Mouse (Mus musculus) midbrain, postnatal 0 days (tissue): ENCODE results near the gene Atp11a. TPM values are rescaled to one million over a fixed set of nuclear protein-coding genes. Genes with fewer than 3 reads are reported as not detected.

Experiments
- ATAC-seq: fragments of 200-750 bp; cut with Nextera tagmentation; 2 replicates; pipeline ENCODE4 v1.8.0; 2017; ENCODE audit warnings: moderate number of reproducible peaks, mild to moderate bottlenecking, moderate TSS enrichment, moderate library complexity; ENCODE audit not compliant: low FRiP score
- DNase-seq: peaks from one replicate; pipeline ENCODE4 v3.0.0-alpha.2; 2015; ENCODE audit warnings: low spot score
- H3K27ac ChIP-seq: fragments of 300-500 bp; sonication (generic); 2 replicates; pipeline ENCODE4 v1.5.1; 2014; ENCODE audit warnings: low read depth, mild to moderate bottlenecking, low read length, mixed read lengths
- H3K27me3 ChIP-seq: fragments of 300-500 bp; sonication (generic); 2 replicates; pipeline ENCODE4 v1.6.1; 2014; ENCODE audit warnings: low read length, control low read depth, mixed read lengths; ENCODE audit not compliant: insufficient read depth
- H3K36me3 ChIP-seq: fragments of 300-500 bp; sonication (generic); 2 replicates; pipeline ENCODE4 v1.6.1; 2014; ENCODE audit warnings: low read length, control low read depth, mixed read lengths; ENCODE audit not compliant: insufficient read depth
- H3K4me1 ChIP-seq: fragments of 300-500 bp; sonication (generic); 2 replicates; pipeline ENCODE4 v1.6.1; 2014; ENCODE audit warnings: mild to moderate bottlenecking, control low read depth, antibody characterized with exemption, low read length, mixed read lengths; ENCODE audit not compliant: insufficient read depth
- H3K4me2 ChIP-seq: fragments of 300-500 bp; sonication (generic); 2 replicates; pipeline ENCODE4 v1.6.1; 2014; ENCODE audit warnings: low read depth, mild to moderate bottlenecking, low read length, mixed read lengths; ENCODE audit not compliant: poor library complexity, severe bottlenecking
- H3K4me3 ChIP-seq: fragments of 300-500 bp; sonication (generic); 2 replicates; pipeline ENCODE4 v1.5.1; 2014; ENCODE audit warnings: low read depth, mild to moderate bottlenecking, low read length, moderate library complexity
- H3K9ac ChIP-seq: fragments of 300-500 bp; sonication (generic); replicated peaks from 2 replicates; pipeline ENCODE4 v1.6.1; 2014; ENCODE audit warnings: mild to moderate bottlenecking, low read length, moderate library complexity, mixed read lengths; ENCODE audit not compliant: poor library complexity, severe bottlenecking
- H3K9me3 ChIP-seq: fragments of 300-500 bp; sonication (generic); 2 replicates; pipeline ENCODE4 v1.6.1; 2016; ENCODE audit warnings: low read length, control low read depth
- CTCF ChIP-seq: IDR thresholded peaks from 2 replicates; pipeline ENCODE4 v1.5.1; 2016; ENCODE audit warnings: antibody characterized with exemption, mild to moderate bottlenecking
- WGBS: fragments of 180-500 bp; shearing (Covaris S2); extraction: QIAGEN DNeasy Blood & Tissue Kit; methylation state at CpG from one replicate; pipeline ENCODE4 v1.1.7; 2014; 5-methylcytosine and 5-hydroxymethylcytosine counted together
- polyA plus RNA-seq: library from polyadenylated mRNA; unstranded; fragments of >200 nt; fragmentation: Nextera tagmentation; extraction: Ambion mirVana; gene quantifications from 2 replicates; pipeline ENCODE4 v1.2.1, GENCODE M21; 2015
- total RNA-seq: library from RNA; depleted of rRNA; stranded (reverse); fragments of >200 nt; gene quantifications from 2 replicates; pipeline ENCODE4 v1.2.3, GENCODE M21; 2014; rRNA removed

The Atp11a gene
- total RNA-seq (43.8 and 45.9 TPM in 2 replicates), polyA plus RNA-seq (10.3 and 13.8 TPM in 2 replicates)

- H3K4me3 ChIP-seq, result peak within 1 kb of the TSS; percentile 62
- no peaks in the 10 kb centered on the region for H3K36me3 ChIP-seq
- 2% methylated on average over 16 of the region's 62 CpGs for WGBS
- ATAC-seq (peak; percentile 92), DNase-seq (peak; percentile 79)
- H3K4me2 ChIP-seq, result peak within 1 kb of the TSS; percentile 91
- H3K9me3 ChIP-seq, result no peaks in the 10 kb centered on the region
- H3K27ac ChIP-seq, result peak within 1 kb of the TSS; percentile 65
- TF ChIP-seq CTCF, result no peak
- H3K4me1 ChIP-seq, result 0 out of 2 replicates have a peak, but pooled peaks cover 4% of the 10 kb centered on the region
- no peaks in the 10 kb centered on the region for H3K27me3 ChIP-seq
- H3K9ac ChIP-seq, result peak within 1 kb of the TSS; percentile 71
Measured at GRCm38 (mm10) chr8:12756391-12757157, at the start of gene Atp11a. Gene Atp11a, plus strand, starts transcription at chr8:12757014.

GRCm38 (mm10) chr8:12711623-12712022, 45.2 kb upstream of the Atp11a start:
- 79% methylated on average over 7 of the region's 7 CpGs for WGBS
- Histone ChIP-seq H3K4me2 (no peak overlapping the region), H3K9me3 (no peaks in the 10 kb centered on the region), H3K27ac (no peak overlapping the region), H3K4me3 (no peak overlapping the region), H3K36me3 (no peaks in the 10 kb centered on the region), H3K4me1 (no peaks in the 10 kb centered on the region), H3K27me3 (no peaks in the 10 kb centered on the region), H3K9ac (no peak overlapping the region)
- DNase-seq (no peak), ATAC-seq (no peak)
- TF ChIP-seq CTCF, result no peak

GRCm38 (mm10) chr8:12715861-12716585, 40.8 kb upstream of the Atp11a start:
- no peak overlapping the region for H3K9ac ChIP-seq
- DNase-seq (no peak), ATAC-seq (no peak)
- H3K4me1 ChIP-seq, result 0 out of 2 replicates have a peak, but pooled peaks cover 2% of the 10 kb centered on the region
- no peaks in the 10 kb centered on the region for H3K36me3 ChIP-seq
- no peak overlapping the region for H3K27ac ChIP-seq
- no peak overlapping the region for H3K4me3 ChIP-seq
- WGBS, result 87% methylated on average over 18 of the region's 18 CpGs
- no peaks in the 10 kb centered on the region for H3K9me3 ChIP-seq
- H3K4me2 ChIP-seq, result no peak overlapping the region
- no peak for TF ChIP-seq CTCF
- no peaks in the 10 kb centered on the region for H3K27me3 ChIP-seq

- Histone ChIP-seq H3K4me1 (0 out of 2 replicates have a peak, but pooled peaks cover 3% of the 10 kb centered on the region), H3K9me3 (no peaks in the 10 kb centered on the region), H3K4me3 (no peak overlapping the region), H3K9ac (no peak overlapping the region), H3K36me3 (no peaks in the 10 kb centered on the region), H3K27me3 (no peaks in the 10 kb centered on the region), H3K27ac (no peak overlapping the region), H3K4me2 (no peak overlapping the region)
- no peak for TF ChIP-seq CTCF
- DNase-seq, result no peak
- no peak for ATAC-seq
- WGBS, result 44% methylated on average over 9 of the region's 9 CpGs
Measured at GRCm38 (mm10) chr8:12719091-12719490, 37.7 kb upstream of the Atp11a start.

GRCm38 (mm10) chr8:12728644-12729043, 28.2 kb upstream of the Atp11a start:
- no peak for ATAC-seq
- DNase-seq, result no peak
- no peaks in the 10 kb centered on the region for H3K27me3 ChIP-seq
- TF ChIP-seq CTCF, result no peak
- H3K4me3 ChIP-seq, result no peak overlapping the region
- H3K27ac ChIP-seq, result no peak overlapping the region
- H3K4me1 ChIP-seq, result no peaks in the 10 kb centered on the region
- no peaks in the 10 kb centered on the region for H3K36me3 ChIP-seq
- H3K4me2 ChIP-seq, result no peak overlapping the region
- H3K9me3 ChIP-seq, result no peaks in the 10 kb centered on the region
- H3K9ac ChIP-seq, result no peak overlapping the region
- WGBS, result 79% methylated on average over 4 of the region's 4 CpGs

- no peak overlapping the region for H3K27ac ChIP-seq
- 36% methylated on average over 5 of the region's 5 CpGs for WGBS
- no peak overlapping the region for H3K4me3 ChIP-seq
- no peaks in the 10 kb centered on the region for H3K27me3 ChIP-seq
- H3K4me1 ChIP-seq, result no peaks in the 10 kb centered on the region
- no peaks in the 10 kb centered on the region for H3K36me3 ChIP-seq
- DNase-seq (no peak), ATAC-seq (no peak)
- no peaks in the 10 kb centered on the region for H3K9me3 ChIP-seq
- H3K4me2 ChIP-seq, result no peak overlapping the region
- no peak for TF ChIP-seq CTCF
- no peak overlapping the region for H3K9ac ChIP-seq
Measured at GRCm38 (mm10) chr8:12730780-12731179, 26.0 kb upstream of the Atp11a start.
